Mouse (Mus musculus) liver, embryonic 14.5 days (tissue): ENCODE measurements around the gene Vmn2r79. TPM values are rescaled to one million over a fixed set of nuclear protein-coding genes. Genes with fewer than 3 reads are reported as not detected.
"Not testable (repeated sequence)": the region's sequence is repeated elsewhere in the genome, so short reads cannot be mapped to it uniquely, and the experiment has no call there.

Experiments
- ATAC-seq: fragments of 200-750 bp; cut with Nextera tagmentation; 2 replicates; pipeline ENCODE4 v1.8.0; 2017; ENCODE audit warnings: moderate number of reproducible peaks, mild to moderate bottlenecking, moderate library complexity; ENCODE audit not compliant: insufficient read depth
- DNase-seq, 3 experiments: peaks; one replicate each; pipeline ENCODE4 v3.0.0-alpha.2; 2012 to 2013; ENCODE audit warnings: low read depth in 3 of 3, low spot score in 3 of 3
- H3K27ac ChIP-seq: fragments of 300-500 bp; sonication (generic); 2 replicates; pipeline ENCODE4 v1.5.1; 2014; ENCODE audit warnings: moderate library complexity, mild to moderate bottlenecking, control low read depth, inconsistent platforms
- H3K27me3 ChIP-seq: fragments of 300-500 bp; sonication (generic); 2 replicates; pipeline ENCODE4 v1.6.1; 2014; ENCODE audit warnings: mild to moderate bottlenecking, low read length, moderate library complexity; ENCODE audit not compliant: control insufficient read depth, insufficient read depth
- H3K36me3 ChIP-seq: fragments of 300-500 bp; sonication (generic); replicated peaks from 2 replicates; pipeline ENCODE4 v1.6.1; 2014; ENCODE audit warnings: low read depth; ENCODE audit not compliant: control insufficient read depth, insufficient read depth
- H3K4me1 ChIP-seq, 2 experiments: fragments of 200-500 bp in 1 of 2; fragments of 300-500 bp in 1 of 2; sonication (generic) in 1 of 2; replicated peaks; 2 replicates each; pipeline ENCODE4 v1.6.1; 2012 to 2014; ENCODE audit warnings: antibody characterized with exemption in 1 of 2, inconsistent platforms in 1 of 2, low read length in 1 of 2; ENCODE audit not compliant: control insufficient read depth in 2 of 2, insufficient read depth in 2 of 2
- H3K4me2 ChIP-seq: fragments of 300-500 bp; sonication (generic); 2 replicates; pipeline ENCODE4 v1.6.1; 2014; ENCODE audit warnings: low read depth, mild to moderate bottlenecking, control low read depth, moderate library complexity
- H3K4me3 ChIP-seq, 2 experiments: fragments of 200-500 bp in 1 of 2; fragments of 300-500 bp in 1 of 2; sonication (generic) in 1 of 2; 2 replicates each; pipeline ENCODE4 v1.5.1; 2012 to 2014; ENCODE audit warnings: low read depth in 2 of 2, low read length in 2 of 2, mild to moderate bottlenecking in 2 of 2, control low read depth in 1 of 2, inconsistent platforms in 1 of 2, moderate library complexity in 1 of 2; ENCODE audit not compliant: insufficient read depth in 1 of 2
- H3K9ac ChIP-seq: fragments of 300-500 bp; sonication (generic); replicated peaks from 2 replicates; pipeline ENCODE4 v1.6.1; 2014; ENCODE audit warnings: mild to moderate bottlenecking, control low read depth, moderate library complexity
- H3K9me3 ChIP-seq: fragments of 300-500 bp; sonication (generic); 2 replicates; pipeline ENCODE4 v1.6.1; 2016; ENCODE audit warnings: low read length, mixed read lengths; ENCODE audit not compliant: control insufficient read depth
- CTCF ChIP-seq: IDR thresholded peaks from 2 replicates; pipeline ENCODE4 v1.5.1; 2016; ENCODE audit warnings: antibody characterized with exemption, low read depth, control low read depth
- EP300 ChIP-seq: IDR thresholded peaks from 2 replicates; pipeline ENCODE4 v1.6.1; 2016; ENCODE audit warnings: antibody characterized with exemption, low read depth
- WGBS: fragments of 180-500 bp; shearing (Covaris S2); extraction: QIAGEN DNeasy Blood & Tissue Kit; methylation state at CpG from one replicate; pipeline ENCODE4 v1.1.7; 2014; ENCODE audit not compliant: insufficient replicate concordance; 5-methylcytosine and 5-hydroxymethylcytosine counted together
- polyA plus RNA-seq, 2 experiments: library from polyadenylated mRNA; depleted of rRNA in 1 of 2; stranded (reverse) in 1 of 2; unstranded in 1 of 2; fragments of >200 nt; fragmentation: Nextera tagmentation in 1 of 2; extraction: Ambion mirVana in 1 of 2; gene quantifications; 2 replicates each; pipeline versions ENCODE4 v1.2.1 to v1.2.3; 2012 to 2014

Vmn2r79 gene
- not detected in 2 replicates for polyA plus RNA-seq (2012; rRNA removed)
- not detected in 2 replicates for polyA plus RNA-seq (2014; fragmentation: Nextera tagmentation; extraction: Ambion mirVana)

GRCm38 (mm10) chr7:86995815-86996214, at the start of gene Vmn2r79:
TSS of gene Vmn2r79 (plus strand) at chr7:86996115.
- not testable (repeated sequence) for H3K9ac ChIP-seq, H3K9me3 ChIP-seq, H3K4me2 ChIP-seq, H3K27ac ChIP-seq, H3K36me3 ChIP-seq, H3K27me3 ChIP-seq, H3K4me1 ChIP-seq, H3K4me3 ChIP-seq, DNase-seq, ATAC-seq
- 46% methylated on average over 1 of the region's 1 CpGs for WGBS

- no peak for TF ChIP-seq EP300
- TF ChIP-seq CTCF, result no peak
- no peaks in the 10 kb centered on the region for H3K36me3 ChIP-seq
- no peak for ATAC-seq
Measured at GRCm38 (mm10) chr7:86994700-86995099, 1.2 kb upstream of the Vmn2r79 start.

GRCm38 (mm10) chr7:87026486-87026885, 30.6 kb downstream of the Vmn2r79 start:
- H3K27me3 ChIP-seq, H3K9ac ChIP-seq, H3K36me3 ChIP-seq, ATAC-seq, H3K4me1 ChIP-seq, H3K4me2 ChIP-seq, H3K9me3 ChIP-seq, H3K4me3 ChIP-seq, H3K27ac ChIP-seq, DNase-seq: not testable (repeated sequence)

More at GRCm38 (mm10) chr7:86994700-86995099, 1.2 kb upstream of the Vmn2r79 start:
- 26% methylated on average over 1 of the region's 1 CpGs for WGBS
- Histone ChIP-seq H3K9ac (no peak overlapping the region), H3K4me2 (no peak overlapping the region), H3K9me3 (no peaks in the 10 kb centered on the region), H3K27me3 (no peaks in the 10 kb centered on the region), H3K27ac (no peak overlapping the region), H3K4me3 (no peak overlapping the region), H3K4me1 (no peaks in the 10 kb centered on the region)
- no peak for DNase-seq

- H3K9me3 ChIP-seq, result no peaks in the 10 kb centered on the region
- ATAC-seq (no peak), DNase-seq (no peak)
- no peaks in the 10 kb centered on the region for H3K4me1 ChIP-seq
- H3K4me3 ChIP-seq, result no peak overlapping the region
- TF ChIP-seq EP300 (no peak), CTCF (no peak)
- H3K4me2 ChIP-seq, result no peak overlapping the region
- no peak overlapping the region for H3K27ac ChIP-seq
- WGBS, result 47% methylated on average over 4 of the region's 4 CpGs
- no peak overlapping the region for H3K9ac ChIP-seq
- no peaks in the 10 kb centered on the region for H3K36me3 ChIP-seq
- no peaks in the 10 kb centered on the region for H3K27me3 ChIP-seq
Measured at GRCm38 (mm10) chr7:87063576-87063975, 67.7 kb downstream of the Vmn2r79 start.

Other genes starting within 250 kb of the Vmn2r79 start
- not detected in 2 replicates for gene Folh1, start 220.2 kb upstream of the Vmn2r79 start, polyA plus RNA-seq (2012; rRNA removed)
- not detected in 2 replicates for gene Folh1, start 220.2 kb upstream of the Vmn2r79 start, polyA plus RNA-seq (2014; fragmentation: Nextera tagmentation; extraction: Ambion mirVana)
- gene Vmn2r77, start 201.1 kb upstream of the Vmn2r79 start, polyA plus RNA-seq (2012; rRNA removed), result not detected in 2 replicates
- gene Vmn2r77, start 201.1 kb upstream of the Vmn2r79 start, polyA plus RNA-seq (2014; fragmentation: Nextera tagmentation; extraction: Ambion mirVana), result not detected in 2 replicates
- 0.01 TPM in 1 of 2 replicates, not detected in the other for gene Vmn2r78, start 81.0 kb upstream of the Vmn2r79 start, polyA plus RNA-seq (2012; rRNA removed)
- 0.01 TPM in 1 of 2 replicates, not detected in the other for gene Vmn2r78, start 81.0 kb upstream of the Vmn2r79 start, polyA plus RNA-seq (2014; fragmentation: Nextera tagmentation; extraction: Ambion mirVana)
- gene Nox4, start 250.0 kb downstream of the Vmn2r79 start, polyA plus RNA-seq (2012; rRNA removed), result 0.05 and 0.06 TPM in 2 replicates
- gene Nox4, start 250.0 kb downstream of the Vmn2r79 start, polyA plus RNA-seq (2014; fragmentation: Nextera tagmentation; extraction: Ambion mirVana), result 0.08 and 0.10 TPM in 2 replicates